Mouse (Mus musculus) retina, postnatal 7 days (tissue): ENCODE measurements around the gene Bcl9.

Experiments used
- DNase-seq: peaks from one replicate; pipeline ENCODE4 v3.0.0-alpha.2; 2012; ENCODE audit warnings: low read depth, low spot score

Bcl9 gene

DNA sequence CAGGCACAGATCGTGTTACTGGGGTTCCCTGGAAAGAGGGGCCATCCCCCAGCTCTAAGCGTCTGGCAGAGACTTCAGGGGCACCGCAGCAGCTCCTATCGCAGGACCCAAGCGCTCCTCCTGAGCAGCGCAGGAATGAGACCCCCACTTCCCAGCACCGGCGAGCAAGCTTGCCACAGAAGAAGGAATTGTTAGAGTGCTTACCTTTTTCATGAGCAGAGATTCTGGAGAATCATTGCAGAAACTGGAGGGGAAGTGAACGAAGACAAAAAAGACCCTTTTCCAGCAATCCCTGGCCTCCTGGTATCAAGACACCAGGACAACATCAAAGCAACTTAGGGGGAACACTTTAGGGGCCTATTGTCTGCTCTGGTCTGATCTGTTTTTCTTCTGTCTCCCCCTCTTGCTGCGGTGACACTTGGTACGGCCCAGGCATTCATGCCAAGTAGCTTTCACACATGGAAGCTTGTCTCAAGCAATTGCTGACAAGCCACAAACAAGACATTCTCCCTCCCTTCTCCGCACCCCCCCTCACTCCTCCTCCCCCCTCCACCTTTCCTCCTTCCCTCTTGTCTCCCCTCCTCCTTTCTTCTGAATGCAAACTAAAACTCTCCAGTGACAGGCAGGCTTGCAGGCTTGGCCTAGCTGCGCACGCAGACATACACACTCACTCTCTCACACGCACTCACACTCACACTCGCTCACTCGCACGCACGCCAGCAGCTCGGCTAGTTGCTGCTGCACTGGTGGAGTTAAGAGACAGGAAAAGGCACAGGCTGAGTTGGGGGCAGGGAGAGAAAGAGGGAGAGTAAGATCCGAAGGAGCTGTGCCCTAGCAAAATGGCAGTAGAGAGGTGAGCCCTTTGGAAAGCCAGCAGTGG lies at the start of gene Bcl9:
Bcl9 (minus strand) TSS at position 365 of the 880 bp plus-strand sequence.
- DNase-seq: peak; percentile 75

DNA sequence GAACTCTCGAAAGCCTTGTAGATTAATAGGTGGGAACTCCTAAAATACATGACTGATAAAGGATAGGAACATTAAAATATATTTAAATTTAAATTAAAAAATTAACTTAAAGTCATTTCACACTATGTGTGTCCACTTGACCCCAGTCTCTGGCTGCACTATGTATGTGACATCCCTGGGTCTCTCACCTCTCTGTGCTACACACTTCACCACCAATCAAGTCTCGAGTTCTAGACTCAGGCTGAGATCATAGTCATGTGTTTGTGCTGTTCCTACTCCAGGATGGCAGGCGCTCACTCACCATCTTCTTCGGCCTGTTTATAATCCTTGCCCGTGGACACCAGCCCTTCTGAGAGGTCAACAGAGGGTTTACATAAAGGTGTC lies 41.5 kb upstream of the Bcl9 start:
- DNase-seq: no peak

DNA sequence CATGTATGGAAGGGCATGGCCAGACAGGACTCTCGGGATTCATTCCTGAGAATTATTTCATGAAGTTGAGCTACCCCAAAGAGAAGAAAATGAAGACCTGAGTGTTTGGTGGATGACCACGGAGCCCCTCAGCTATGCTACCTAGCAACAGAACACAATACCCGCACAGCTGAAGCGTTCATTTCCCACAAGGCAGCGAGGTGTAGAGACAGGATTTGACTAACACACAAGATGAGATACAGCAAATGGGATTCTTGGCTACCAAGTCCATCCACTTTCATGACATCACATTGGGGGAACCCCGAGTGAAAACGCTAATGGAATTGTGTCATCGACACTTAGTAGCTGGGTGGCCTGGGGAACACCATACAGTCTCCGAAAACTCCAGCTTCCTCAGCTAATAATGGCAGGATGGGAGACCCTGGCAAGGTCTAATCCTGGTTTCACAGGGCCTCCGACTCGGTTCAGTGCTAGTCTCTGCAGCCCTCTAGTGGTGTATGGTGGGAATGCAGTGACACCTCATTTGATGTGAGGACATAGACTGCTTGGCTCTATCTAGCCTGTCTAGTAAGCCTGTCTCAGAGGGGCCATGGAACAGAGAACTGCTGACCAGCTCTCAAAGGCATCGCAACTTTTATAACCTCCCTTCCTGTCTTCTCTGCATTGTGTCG lies 40.9 kb upstream of the Bcl9 start:
- peak; percentile 86 for DNase-seq

DNA sequence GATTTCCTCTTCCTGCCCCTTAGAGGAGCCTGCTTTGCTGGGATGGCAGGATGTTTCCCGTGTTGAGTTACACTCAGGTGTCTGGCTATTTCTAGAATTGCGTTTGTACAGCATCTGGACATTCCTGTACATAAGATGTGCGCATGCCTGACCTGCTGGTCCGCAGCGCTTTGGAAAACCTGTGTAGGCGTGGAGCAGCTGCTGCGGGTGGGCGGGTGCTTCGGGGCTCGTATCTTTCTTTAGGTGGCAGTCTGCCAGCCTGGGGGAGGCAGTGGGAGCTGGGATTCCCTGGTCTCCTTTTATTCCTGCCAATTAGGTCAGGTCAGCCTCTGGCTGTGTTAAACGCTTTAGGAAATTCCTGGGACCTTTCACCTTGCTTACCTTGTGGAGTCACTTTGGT lies 39.6 kb upstream of the Bcl9 start:
- no peak for DNase-seq

DNA sequence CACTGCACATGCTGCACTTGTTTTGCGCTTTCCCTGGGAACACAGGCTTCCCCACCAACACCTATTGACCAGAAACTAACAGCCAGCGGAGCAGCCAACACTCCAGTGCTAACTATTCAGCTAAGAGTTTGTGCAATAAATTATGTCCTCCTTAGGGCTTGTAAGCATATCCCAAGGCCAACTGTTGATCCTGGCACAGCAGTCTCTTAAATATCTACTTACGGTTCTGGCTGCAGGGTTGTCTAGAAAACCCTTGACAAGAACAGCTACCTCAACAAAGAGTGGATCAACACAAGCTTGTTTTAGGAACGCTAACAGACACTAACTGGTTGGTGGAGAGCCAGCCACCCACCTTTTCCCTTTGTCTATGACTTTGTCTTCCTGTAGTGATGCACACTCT lies 38.6 kb upstream of the Bcl9 start:
- DNase-seq: no peak

DNA sequence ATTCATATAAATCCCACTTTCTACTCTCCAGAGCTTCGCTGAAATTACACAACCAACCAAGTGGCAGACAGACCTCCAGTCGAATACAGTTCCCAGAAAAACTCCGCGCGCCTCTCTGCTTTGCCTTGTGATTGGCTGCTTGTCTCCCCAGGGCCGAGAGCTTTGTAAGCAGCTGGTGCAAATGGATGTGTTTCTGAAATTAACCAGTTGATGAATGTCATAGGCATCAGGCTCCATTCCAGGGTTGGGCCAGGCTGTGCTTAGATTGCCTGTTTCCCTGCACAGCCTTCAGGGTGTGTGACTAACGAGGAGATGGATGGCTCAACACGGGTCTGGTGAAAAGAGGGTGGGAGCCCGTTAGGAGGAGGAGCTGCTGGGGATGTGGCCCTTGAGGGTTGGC lies 36.9 kb upstream of the Bcl9 start:
- DNase-seq: no peak

DNA sequence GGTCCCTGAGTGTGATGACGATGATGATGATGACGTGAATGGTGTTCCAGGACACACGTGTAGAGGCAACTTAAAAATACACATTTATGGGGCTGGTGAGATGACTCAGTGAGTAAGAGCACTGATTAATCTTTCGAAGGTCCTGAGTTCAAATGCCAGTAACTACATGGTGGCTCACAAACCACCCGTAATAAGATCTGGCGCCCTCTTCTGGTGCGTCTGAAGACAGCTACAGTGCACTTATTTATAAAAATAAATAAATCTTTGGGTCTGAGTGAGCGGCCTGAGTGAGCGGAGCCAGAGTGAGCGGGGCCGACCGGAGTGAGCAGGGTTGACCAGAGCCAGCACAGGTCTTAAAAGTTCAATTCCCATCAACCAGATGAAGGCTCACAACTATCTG lies 34.5 kb upstream of the Bcl9 start:
- DNase-seq: no peak

DNA sequence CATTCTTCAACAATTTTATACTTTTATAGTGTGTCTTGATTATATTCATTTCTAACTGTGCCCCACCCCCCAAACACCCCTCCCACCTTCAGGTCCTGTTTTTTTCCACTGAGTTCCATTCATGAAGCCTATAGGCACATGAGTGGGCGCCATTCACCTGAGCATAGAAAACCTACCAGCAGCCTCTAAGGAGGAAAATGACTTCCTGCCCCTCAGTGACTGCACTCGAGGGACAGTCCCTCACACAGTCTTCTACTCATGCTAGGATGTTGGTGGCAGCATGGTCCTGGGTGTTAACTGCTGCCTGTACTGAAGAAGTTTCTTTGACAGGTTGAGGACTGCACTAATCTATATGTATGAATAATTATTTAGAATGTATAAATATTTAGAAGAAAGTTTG lies 30.1 kb upstream of the Bcl9 start:
- DNase-seq: no peak

DNA sequence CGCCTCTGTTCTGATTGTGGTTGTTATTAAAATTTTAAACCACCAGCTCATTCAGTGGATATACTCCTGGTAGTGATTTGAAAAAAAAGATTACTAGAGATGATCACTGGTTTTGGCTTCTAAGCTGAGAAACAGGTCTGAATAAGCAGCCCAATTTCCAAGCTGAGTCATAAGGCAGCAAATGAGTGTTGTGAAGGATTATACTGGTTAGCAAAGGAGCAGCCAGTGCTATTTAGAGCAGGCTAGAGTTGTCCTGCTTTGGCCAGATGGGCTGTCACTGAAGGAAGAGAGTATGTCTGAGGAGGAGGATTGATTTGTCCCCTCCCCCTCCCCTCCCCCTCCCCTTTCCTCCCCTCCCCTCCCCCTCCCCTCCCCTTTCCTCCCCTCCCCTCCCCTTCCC lies 29.6 kb upstream of the Bcl9 start:
- DNase-seq: no peak

DNA sequence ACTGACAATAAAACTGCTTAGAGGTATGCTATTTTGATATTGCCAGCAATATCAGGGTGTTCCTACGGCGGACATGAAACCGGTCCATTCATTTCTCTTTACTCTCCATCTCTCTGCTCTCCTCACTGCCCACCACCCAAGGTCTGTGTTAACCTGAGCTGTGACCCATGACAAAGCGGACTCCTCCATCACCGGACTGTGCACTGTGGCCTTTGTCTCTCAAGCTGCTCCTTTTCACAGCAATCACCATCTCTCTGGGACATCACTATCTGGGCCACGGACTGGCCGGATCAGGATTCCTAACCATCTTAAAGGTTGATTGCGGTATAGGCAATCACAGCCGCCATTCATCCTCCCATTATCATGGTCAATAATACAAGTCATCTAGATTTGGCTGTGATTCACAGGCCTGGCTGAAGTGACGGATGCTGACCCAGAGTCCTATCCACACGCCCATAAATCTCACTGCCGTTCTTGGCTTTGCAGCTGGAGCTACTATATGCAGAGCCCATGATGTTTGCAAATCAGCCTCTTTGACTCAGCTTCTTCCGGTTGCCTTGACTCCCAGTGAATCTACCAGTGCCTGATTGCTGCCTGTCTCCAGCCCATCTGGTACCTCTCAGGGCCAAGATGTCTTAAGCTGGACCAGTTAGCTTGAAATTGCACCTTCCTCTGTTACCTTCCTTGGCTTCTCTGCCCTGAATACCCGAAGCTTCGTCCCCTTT lies 28.1 kb upstream of the Bcl9 start:
- DNase-seq: no peak

DNA sequence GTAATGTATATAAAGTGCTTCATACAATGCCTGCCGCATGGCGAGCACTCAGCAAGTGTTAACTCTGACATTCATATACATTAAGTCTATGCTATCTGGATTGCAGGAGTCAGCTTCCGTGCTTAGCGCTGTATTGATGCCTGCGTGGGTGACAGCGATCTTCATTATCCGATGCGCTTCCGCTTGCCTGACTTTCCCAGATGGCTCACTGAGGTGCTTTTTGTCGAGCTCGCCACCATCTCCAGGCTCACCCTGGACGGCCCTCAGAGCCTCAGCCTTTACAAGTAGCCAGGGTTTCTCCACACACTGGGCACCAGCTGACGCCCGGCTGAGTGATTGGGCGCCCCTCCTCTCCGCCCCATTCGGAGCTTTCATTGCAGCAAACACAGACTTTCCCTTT lies 26.3 kb upstream of the Bcl9 start:
- DNase-seq: no peak

DNA sequence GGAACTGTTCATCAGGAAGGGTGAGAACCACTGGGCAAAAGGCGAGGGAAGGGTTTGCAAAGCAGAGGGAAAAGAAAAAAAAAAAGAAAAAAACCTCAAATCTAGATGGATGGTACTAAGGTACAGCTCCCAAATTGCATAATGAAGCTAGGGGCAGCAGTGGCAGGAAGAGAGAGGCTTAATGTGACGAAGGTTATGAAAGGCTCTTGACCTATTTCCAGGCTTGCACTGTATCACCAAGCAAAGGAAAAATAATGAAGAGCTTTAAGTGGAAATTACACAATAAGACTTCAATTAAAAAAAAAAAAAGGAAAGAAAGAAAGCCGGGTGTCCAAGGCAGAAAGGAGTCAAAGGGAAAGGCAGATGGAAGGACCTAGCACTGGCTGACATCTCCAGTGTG lies 19.6 kb upstream of the Bcl9 start:
- no peak for DNase-seq

DNA sequence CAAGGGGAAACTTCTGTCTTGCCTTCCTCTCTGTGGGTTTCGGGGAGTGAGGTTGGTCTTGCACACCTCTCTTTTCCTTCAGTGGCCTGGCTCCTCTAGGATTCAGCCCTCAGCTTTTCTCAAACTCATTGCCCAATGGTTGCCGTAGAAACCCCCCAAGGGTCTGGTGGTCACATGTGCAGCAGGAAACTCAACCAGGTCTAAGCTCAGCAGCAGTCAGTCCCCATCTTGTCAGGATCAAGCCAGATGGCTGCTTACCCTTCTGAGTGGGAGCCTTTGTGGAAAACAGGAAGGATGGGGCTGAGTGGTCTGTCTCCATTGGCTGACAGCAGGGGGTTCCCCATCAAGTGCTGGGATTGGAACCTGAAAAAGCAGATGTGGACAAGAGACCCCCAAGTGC lies 15.7 kb upstream of the Bcl9 start:
- no peak for DNase-seq

DNA sequence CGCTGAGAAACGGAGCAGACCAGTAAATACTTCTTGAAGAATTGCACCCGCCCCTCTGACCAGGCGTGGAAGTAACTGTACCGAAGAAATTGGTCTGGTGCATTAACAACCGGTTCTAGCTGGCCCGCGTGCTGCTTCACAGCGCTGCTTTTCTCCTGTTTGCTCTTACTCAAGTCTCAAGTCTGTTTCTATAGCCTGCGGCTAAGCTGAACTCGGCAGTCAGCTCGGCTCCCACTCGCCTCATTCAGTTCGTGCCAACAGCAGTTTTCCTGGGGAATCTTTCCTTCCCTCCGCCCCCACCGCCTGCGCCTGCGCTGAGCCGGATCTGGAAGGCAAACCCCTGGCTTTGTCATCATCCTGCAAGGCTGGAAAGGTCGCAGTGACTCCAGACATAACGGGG lies 14.3 kb upstream of the Bcl9 start:
- DNase-seq: no peak

DNA sequence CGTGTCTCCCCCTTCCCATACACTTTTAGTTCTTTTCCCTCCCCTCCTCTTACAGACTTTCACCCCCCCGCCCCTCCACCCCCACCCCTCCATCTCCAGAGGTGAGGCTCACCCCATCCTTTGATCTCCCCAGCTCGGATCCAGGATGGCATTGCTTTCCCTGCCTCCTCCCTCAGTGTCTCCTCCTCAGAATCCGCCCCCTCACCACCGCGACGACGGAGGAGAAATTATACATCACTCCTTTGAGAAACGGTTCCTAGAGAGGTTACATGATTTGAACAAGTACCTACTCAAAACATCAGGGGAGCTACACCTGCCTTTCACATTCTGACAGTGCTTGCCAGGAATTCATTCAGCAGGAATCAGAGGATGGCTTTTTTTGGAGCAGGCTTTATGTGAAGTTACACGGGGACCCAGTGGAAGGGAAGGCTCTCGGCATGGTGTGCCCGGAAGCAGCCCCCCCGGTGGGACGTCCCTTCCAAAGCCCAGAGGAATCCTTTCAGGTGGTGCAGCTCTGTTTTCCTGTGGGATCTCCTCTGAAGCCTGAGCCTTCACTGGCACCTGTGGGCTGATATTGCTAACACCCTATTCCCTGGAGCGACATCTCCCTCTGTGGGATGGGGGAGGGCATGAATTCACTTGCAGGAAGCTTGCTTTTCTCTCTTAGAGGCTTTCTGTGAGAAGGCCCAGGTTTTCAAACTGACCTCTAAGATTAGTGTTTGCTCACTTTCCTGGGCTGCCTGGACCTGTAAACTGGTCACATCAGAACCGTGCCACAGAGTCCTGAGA lies 12.2 kb upstream of the Bcl9 start:
- no peak for DNase-seq

DNA sequence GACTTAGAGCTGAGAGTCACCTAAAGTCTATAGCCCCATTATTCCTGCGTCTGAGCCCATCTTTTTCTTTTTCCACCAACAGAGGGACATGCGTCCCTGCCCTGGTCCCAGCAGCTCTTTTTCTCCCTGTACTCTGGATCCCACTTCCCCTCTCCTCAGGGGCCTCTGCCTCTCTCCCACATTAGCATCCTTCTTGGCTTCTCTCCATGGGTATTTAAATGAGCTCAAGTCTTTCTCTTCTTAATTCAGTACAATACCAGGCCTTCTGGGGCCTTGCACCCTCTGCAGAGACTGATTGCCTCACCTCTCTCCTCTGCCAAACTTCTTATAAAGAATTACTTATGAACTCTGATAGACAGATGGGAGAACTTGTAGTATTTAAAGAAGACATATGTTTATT lies 10.7 kb upstream of the Bcl9 start:
- no peak for DNase-seq

DNA sequence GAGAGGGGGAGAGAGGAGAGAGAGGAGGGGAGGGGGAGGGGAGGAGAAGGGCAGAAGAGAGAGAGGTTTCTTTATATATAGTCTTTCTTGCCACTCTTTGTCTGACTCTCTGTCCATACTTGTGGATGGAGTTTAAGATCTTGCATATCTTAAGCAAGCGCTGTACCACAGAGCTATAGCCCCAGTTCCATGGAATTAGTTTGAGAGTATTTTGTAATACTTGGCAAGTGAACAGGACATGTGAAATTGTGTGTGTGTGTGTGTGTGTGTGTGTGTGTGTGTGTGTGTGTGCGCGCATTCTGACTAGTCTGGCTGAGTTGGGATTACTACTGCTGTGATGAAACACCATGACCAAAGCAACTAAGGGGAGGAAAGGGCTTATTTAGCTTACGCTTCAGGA lies 8.2 kb upstream of the Bcl9 start:
- DNase-seq: no peak

DNA sequence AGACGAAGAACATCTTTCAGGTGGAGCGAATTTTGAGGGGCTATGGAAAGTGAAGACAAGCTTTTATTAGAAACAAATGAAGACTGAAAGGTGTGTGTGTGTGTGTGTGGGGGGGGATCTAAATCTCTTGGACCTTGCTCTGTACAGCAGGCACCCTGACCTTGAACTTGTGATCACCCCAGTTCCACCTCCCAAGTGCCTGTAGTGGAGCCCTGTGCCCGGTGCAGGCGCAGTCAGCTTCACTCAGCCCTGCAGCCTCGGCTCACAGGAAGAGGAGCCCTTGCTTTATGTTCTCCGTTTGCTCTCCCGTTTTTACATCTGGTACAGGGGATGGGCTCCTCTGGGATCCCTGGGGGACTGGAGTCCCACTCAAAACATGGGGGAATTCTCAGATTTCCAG lies 3.9 kb upstream of the Bcl9 start:
- DNase-seq: no peak

DNA sequence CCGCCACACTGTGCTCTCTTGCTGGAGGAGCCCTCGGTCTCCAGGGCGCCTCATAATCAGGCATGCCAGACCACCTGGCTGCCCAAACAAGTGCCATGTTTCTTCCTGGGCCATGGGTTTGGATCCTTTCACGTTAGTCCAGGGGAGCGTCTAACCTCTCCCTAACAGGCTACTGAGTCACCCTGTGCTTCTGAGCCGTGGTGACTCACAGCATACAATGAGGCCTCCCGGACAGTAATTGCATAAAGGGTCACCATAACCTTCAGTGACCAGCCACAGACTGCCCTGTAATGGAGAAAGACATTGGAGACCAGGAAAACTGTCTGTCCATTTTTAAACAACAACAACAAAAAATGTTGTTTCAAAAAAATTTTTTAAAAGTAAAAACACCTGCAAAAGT lies 2.7 kb upstream of the Bcl9 start:
- DNase-seq: no peak

DNA sequence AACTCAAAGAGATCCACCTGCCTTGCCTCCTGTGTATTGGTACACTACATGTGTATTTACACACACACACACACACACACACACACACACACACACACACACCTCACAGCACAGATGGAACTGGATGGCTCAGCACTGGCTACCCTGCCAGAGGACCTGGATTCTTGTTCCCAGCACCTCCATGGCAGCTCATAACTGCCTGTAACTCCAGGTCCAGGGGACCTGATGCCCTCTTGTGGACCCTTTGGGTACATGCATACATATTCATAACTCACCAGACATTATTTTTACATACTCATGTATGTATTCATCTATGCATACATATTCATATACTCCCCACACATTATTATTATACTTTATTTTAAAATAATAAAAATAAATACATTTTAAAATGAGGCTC lies 2.2 kb upstream of the Bcl9 start:
- no peak for DNase-seq

DNA sequence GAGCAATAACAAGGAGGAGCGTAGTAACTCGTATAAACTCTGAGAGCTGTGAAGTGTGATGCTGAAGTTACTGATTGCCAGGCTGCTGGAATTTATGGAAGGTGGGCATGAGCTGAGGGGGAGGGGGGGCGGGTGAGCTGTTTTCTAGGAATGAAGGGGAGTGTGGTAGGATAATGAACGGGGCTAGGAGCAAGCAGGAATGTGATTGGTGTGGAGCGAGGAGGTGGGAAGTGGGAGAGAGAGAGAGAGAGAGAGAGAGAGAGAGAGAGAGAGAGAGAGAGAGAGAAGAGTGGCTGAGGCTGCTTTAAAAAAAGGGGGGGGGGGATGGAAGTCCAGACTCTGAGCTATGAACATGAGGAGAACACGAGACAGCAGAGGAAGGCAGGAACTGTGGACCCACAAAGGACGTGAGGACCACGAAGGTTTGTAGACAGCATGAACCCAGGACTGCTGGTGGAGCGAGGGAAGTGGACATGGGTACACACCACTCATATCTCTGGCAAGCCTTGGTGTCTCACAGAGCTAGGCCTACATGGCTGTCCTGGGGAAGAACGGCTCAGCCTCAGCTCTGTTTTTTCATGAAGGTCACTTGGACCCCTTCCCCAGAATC lies 1.2 kb upstream of the Bcl9 start:
- no peak for DNase-seq
